Mouse (Mus musculus) kidney, adult 2 months (tissue): Measurements from ENCODE around the gene Abcg8.

ENCODE experiments used
- CTCF ChIP-seq: fragments of 200-500 bp; conservative IDR thresholded peaks from 2 replicates; pipeline ENCODE4 v1.5.1; 2011; ENCODE audit warnings: low read depth, mild to moderate bottlenecking, control low read depth, low read length, moderate library complexity, mixed read lengths; ENCODE audit not compliant: insufficient read depth, insufficient read length
- POLR2A ChIP-seq: fragments of 200-500 bp; IDR thresholded peaks from one replicate; pipeline ENCODE4 v1.6.1; 2011; ENCODE audit warnings: low read depth, low read length, control low read depth

DNA sequence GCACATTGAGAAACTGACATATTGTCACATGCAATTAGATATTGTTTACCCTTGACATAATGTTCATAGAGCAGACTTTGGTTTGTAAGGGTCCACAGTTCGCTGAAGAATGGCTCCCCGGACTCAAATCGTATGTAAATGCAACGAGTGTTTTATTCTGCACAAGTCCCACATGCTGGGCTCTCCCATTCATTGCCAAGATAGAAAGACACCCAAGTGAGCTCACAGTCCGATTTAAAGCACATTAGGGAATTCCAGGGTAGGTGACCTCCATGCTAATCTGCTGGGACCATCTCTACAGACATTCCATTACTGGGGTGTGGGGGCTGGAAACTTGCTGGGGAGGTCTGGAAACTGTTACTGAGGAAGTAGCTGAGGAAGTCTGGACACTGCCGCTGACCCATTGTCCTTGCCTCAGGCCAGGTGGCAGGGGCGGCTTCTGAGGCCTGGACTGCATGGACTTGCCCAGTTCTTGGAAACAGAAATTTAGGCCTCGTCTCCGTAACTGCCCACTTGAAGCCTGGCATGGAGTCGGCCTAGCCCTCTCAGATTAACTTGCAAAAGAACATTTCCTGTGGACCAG lies 36.2 kb upstream of the Abcg8 start:
- TF ChIP-seq POLR2A (no peak), CTCF (no peak)
